Mouse (Mus musculus): Measurements from ENCODE around the gene Tubg1. TPM values are rescaled to one million over a fixed set of nuclear protein-coding genes. Genes with fewer than 3 reads are reported as not detected.

Gene Tubg1
- 10 to 100 TPM; 41.7 to 42.6 TPM for total RNA-seq (2021)
- long read RNA-seq, experiment 1, transcript Tubg1-201 (11 exons, 1,802 nt), result major isoform, 42 of 45 reads
- long read RNA-seq, experiment 1, partial matches to known transcripts, result 3 of 45 reads
- long read RNA-seq, experiment 1, other reads (novel, unspliced or antisense), result 0 of 45 reads
- long read RNA-seq, experiment 2, transcript Tubg1-201 (11 exons, 1,802 nt), result major isoform, 51 of 55 reads
- long read RNA-seq, experiment 2, partial matches to known transcripts, result 0 of 55 reads
- long read RNA-seq, experiment 2, other reads (novel, unspliced or antisense), result 4 of 55 reads

GRCm38 (mm10) chr11:101119761-101120544, at the start of gene Tubg1, which contains the start of gene Retreg3:
TSS of gene Tubg1 (plus strand) at chr11:101119938.
TSS of gene Retreg3 (minus strand) at chr11:101119893.
- 0 out of 2 replicates have a peak, but pooled peaks have one; percentile 7 for TF ChIP-seq CTCF (conservative IDR thresholded peaks at IDR 0.05)
- peak; percentile 99 to 100 for DNase-seq (ENCODE audit: low spot score in 2 of 2)
- H3K27ac ChIP-seq, result peak within 1 kb of the TSS; percentile 98
- H3K4me3 ChIP-seq, result peak within 1 kb of the TSS; percentile 84

DNA sequence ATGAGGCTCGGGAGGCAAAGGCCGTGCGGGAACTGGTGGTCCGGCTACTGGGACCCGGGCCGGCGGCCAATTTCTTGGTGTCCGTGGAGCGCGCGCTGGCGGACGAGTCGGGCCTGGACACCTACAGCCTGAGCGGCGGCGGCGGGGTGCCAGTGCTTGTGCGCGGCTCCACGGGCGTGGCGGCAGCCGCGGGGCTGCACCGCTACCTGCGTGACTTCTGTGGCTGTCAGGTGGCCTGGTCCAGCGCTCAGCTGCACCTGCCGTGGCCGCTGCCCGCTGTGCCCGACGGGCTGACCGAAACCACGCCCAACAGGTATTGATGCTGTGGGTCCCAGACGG, 49.6 kb upstream of the Tubg1 start:
- no peak for TF ChIP-seq CTCF (conservative IDR thresholded peaks at IDR 0.05)
- Histone ChIP-seq H3K4me3 (peak overlapping the region; percentile 93), H3K27ac (peak overlapping the region; percentile 95)
- no peak for DNase-seq (ENCODE audit: low spot score in 2 of 2)

DNA sequence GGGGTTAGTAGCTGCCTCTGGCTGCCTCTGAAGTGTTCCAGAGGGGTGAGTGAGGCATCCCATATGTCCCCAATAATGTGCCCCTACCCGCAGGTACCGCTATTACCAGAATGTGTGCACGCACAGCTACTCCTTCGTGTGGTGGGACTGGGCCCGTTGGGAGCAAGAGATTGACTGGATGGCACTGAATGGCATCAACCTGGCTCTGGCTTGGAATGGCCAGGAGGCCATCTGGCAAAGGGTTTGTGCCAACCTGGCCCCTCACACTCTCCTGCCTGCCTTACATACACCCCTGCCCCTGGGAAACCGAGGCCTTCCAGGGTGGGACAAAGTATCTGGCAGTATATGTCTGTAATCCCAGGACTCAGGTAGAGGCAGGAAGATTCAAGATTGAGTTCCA, 48.8 kb upstream of the Tubg1 start:
- peak overlapping the region; percentile 93; the same call in 1 of the 2 replicates for H3K4me3 ChIP-seq
- no peak for DNase-seq (ENCODE audit: low spot score in 2 of 2)
- H3K27ac ChIP-seq, result no peak overlapping the region
- no peak for TF ChIP-seq CTCF (conservative IDR thresholded peaks at IDR 0.05)

DNA sequence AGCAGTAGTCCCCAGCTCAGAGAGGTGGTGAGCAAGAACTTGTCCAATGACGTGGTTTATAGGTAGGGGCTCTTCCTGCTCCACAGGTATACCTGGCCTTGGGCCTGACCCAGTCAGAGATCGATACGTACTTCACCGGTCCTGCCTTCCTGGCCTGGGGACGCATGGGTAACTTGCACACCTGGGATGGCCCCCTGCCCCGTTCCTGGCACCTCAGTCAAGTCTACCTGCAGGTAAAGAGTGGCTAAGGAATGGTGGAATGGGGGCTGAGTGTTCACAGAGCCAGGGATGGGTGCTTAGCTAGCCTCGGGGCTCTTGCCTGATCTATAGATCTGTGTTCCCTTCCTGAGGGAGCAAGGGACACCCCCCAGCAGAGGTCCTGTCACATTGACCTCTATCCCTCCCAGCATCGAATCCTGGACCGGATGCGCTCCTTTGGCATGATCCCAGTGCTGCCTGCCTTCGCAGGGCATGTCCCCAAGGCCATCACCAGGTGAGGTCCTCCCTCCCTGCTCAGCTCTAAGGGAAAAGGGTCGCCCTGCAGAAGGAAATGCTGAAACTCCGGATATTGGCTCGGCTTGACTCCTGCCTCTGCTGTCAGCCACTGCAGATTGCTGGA, 47.8 kb upstream of the Tubg1 start:
- Histone ChIP-seq H3K4me3 (no peak overlapping the region), H3K27ac (no peak overlapping the region)
- no peak for DNase-seq (ENCODE audit: low spot score in 2 of 2)
- no peak for TF ChIP-seq CTCF (conservative IDR thresholded peaks at IDR 0.05)

GRCm38 (mm10) chr11:101078121-101078520, 41.6 kb upstream of the Tubg1 start, which contains the start of gene Hsd17b1:
TSS of gene Hsd17b1 (plus strand) at chr11:101078411.
- Histone ChIP-seq H3K4me3 (no peak within 1 kb of the TSS), H3K27ac (no peak within 1 kb of the TSS)
- no peak for TF ChIP-seq CTCF (conservative IDR thresholded peaks at IDR 0.05)
- DNase-seq (ENCODE audit: low spot score in 2 of 2), result no peak

DNA sequence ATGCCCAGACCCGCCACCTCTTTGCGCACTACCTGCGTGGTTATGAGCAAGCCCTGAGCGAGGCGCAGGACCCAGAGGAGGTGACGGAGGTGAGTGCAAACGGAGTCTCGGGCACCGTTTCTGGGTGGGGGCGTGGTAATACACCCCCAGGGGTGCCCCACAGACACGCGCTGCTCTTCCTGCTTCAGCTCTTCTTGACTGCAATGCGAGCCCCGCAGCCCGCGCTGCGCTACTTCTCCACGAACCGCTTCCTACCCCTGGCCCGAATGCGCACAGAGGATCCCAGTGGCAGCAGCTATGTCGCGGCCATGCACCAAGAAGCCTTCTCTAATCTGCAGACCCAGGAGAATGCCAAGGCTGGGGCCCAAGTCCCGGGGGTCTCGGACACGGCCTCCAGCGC, 40.0 kb upstream of the Tubg1 start:
- Histone ChIP-seq H3K27ac (no peak overlapping the region), H3K4me3 (peak overlapping the region; percentile 15; the same call in 1 of the 2 replicates)
- no peak for TF ChIP-seq CTCF (conservative IDR thresholded peaks at IDR 0.05)
- no peak for DNase-seq (ENCODE audit: low spot score in 2 of 2)

DNA sequence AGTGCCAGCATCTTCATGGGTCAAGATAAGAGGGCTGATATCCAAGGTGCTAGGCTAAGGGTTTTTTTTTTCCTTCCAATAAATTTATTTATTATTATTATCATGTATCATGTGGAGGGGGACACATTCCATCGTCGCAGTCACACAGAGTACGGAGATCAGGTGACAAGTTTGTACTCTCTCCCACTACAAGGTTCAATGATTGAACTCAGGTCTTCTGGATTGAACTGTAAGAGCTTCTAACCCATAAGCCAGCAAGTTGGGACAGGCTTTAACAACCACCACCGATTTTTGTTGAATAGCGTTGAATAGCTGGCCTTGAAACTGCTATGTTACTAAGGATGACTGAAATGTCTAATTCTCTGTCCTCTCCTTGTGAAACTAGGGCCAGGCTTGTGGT, 39.3 kb upstream of the Tubg1 start:
- H3K4me3 ChIP-seq, result no peak overlapping the region

GRCm38 (mm10) chr11:101081659-101082058, 38.1 kb upstream of the Tubg1 start:
- TF ChIP-seq CTCF (conservative IDR thresholded peaks at IDR 0.05), result no peak
- Histone ChIP-seq H3K4me3 (peak overlapping the region; percentile 92), H3K27ac (peak overlapping the region; percentile 94)
- DNase-seq (ENCODE audit: low spot score in 2 of 2), result no peak

More for the DNA sequence above, 39.3 kb upstream of the Tubg1 start:
- DNase-seq (ENCODE audit: low spot score in 2 of 2), result no peak
- H3K27ac ChIP-seq, result no peak overlapping the region
- no peak for TF ChIP-seq CTCF (conservative IDR thresholded peaks at IDR 0.05)

- peak; percentile 76 for TF ChIP-seq CTCF (conservative IDR thresholded peaks at IDR 0.05)
- Histone ChIP-seq H3K4me3 (peak within 1 kb of the TSS; percentile 92), H3K27ac (peak within 1 kb of the TSS; percentile 94)
- DNase-seq (ENCODE audit: low spot score in 2 of 2), result peak; percentile 89 to 93
Observed at GRCm38 (mm10) chr11:101082208-101083082, 37.3 kb upstream of the Tubg1 start, which contains the start of gene Coasy. TSS of gene Coasy (plus strand) at chr11:101082565.

GRCm38 (mm10) chr11:101083083-101083697, 36.5 kb upstream of the Tubg1 start:
- TF ChIP-seq CTCF (conservative IDR thresholded peaks at IDR 0.05), result no peak
- peak overlapping the region; percentile 94 for H3K27ac ChIP-seq
- DNase-seq (ENCODE audit: low spot score in 2 of 2), result no peak
- H3K4me3 ChIP-seq, result peak overlapping the region; percentile 92

GRCm38 (mm10) chr11:101084246-101084645, 35.5 kb upstream of the Tubg1 start:
- no peak for DNase-seq (ENCODE audit: low spot score in 2 of 2)
- Histone ChIP-seq H3K4me3 (no peak overlapping the region), H3K27ac (no peak overlapping the region)
- TF ChIP-seq CTCF (conservative IDR thresholded peaks at IDR 0.05), result no peak

DNA sequence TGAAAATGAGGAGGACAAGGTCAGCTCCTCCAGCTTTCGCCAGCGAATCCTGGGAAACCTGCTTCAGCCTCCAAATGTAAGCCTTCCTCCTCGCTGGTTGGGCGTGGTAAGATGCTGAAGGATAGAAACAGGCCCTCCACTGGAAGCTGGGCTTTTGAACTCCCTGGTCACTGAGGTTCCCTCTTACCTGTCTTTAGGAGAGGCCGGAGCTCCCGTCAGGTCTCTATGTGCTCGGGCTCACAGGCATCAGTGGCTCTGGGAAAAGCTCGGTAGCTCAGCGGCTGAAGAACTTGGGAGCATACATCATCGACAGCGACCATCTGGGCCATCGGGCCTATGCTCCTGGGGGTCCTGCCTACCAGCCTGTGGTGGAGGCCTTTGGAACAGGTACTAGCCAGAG, 34.9 kb upstream of the Tubg1 start:
- no peak for TF ChIP-seq CTCF (conservative IDR thresholded peaks at IDR 0.05)
- no peak overlapping the region for H3K27ac ChIP-seq
- H3K4me3 ChIP-seq, result no peak overlapping the region
- no peak for DNase-seq (ENCODE audit: low spot score in 2 of 2)

Data from layer of hippocampus, adult 2 months (tissue).